Mouse (Mus musculus) lung, embryonic 14.5 days (tissue): Measurements from ENCODE around the gene Hfe2. TPM values are rescaled to one million over a fixed set of nuclear protein-coding genes. Genes with fewer than 3 reads are reported as not detected.

Source experiments
- ATAC-seq: fragments of 200-750 bp; cut with Nextera tagmentation; 2 replicates; pipeline ENCODE4 v1.8.0; 2017; ENCODE audit warnings: mild to moderate bottlenecking, moderate TSS enrichment, moderate library complexity; ENCODE audit not compliant: insufficient read depth
- DNase-seq: peaks from one replicate; pipeline ENCODE4 v3.0.0-alpha.2; 2015
- H3K27ac ChIP-seq: fragments of 300-500 bp; sonication (generic); 2 replicates; pipeline ENCODE4 v1.5.1; 2014; ENCODE audit warnings: low read depth, mild to moderate bottlenecking, moderate library complexity
- H3K27me3 ChIP-seq: fragments of 300-500 bp; sonication (generic); 2 replicates; pipeline ENCODE4 v1.6.1; 2014; ENCODE audit warnings: low read length, control low read depth; ENCODE audit not compliant: insufficient read depth
- H3K36me3 ChIP-seq: fragments of 300-500 bp; sonication (generic); 2 replicates; pipeline ENCODE4 v1.6.1; 2014; ENCODE audit warnings: control low read depth; ENCODE audit not compliant: insufficient read depth
- H3K4me1 ChIP-seq: fragments of 300-500 bp; sonication (generic); 2 replicates; pipeline ENCODE4 v1.6.1; 2014; ENCODE audit warnings: antibody characterized with exemption, control low read depth; ENCODE audit not compliant: insufficient read depth
- H3K4me2 ChIP-seq: fragments of 300-500 bp; sonication (generic); 2 replicates; pipeline ENCODE4 v1.6.1; 2014; ENCODE audit warnings: mild to moderate bottlenecking
- H3K4me3 ChIP-seq: fragments of 300-500 bp; sonication (generic); 2 replicates; pipeline ENCODE4 v1.5.1; 2014; ENCODE audit warnings: low read depth, low read length
- H3K9ac ChIP-seq: fragments of 300-500 bp; sonication (generic); 2 replicates; pipeline ENCODE4 v1.6.1; 2014
- H3K9me3 ChIP-seq: fragments of 300-500 bp; sonication (generic); 2 replicates; pipeline ENCODE4 v1.6.1; 2016; ENCODE audit warnings: low read depth, low read length, control low read depth
- CTCF ChIP-seq: IDR thresholded peaks from 2 replicates; pipeline ENCODE4 v1.5.1; 2016; ENCODE audit warnings: antibody characterized with exemption, low read depth
- WGBS: fragments of 180-500 bp; shearing (Covaris S2); extraction: QIAGEN DNeasy Blood & Tissue Kit; methylation state at CpG from one replicate; pipeline ENCODE4 v1.1.7; 2014; 5-methylcytosine and 5-hydroxymethylcytosine counted together
- polyA plus RNA-seq: library from polyadenylated mRNA; unstranded; fragments of >200 nt; fragmentation: Nextera tagmentation; extraction: Ambion mirVana; gene quantifications from 2 replicates; pipeline ENCODE4 v1.2.1, GENCODE M21; 2014

Gene Hfe2
- polyA plus RNA-seq, 1 experiment from 2014 or later, result 0.20 TPM

GRCm38 (mm10) chr3:96539316-96539715 lies 14.3 kb downstream of the Hfe2 start:
- ATAC-seq, result no peak
- no peaks in the 10 kb centered on the region for H3K36me3 ChIP-seq
- 62% methylated on average over 2 of the region's 2 CpGs for WGBS
- H3K27me3 ChIP-seq, result no peaks in the 10 kb centered on the region
- no peak for TF ChIP-seq CTCF
- no peak for DNase-seq
- H3K4me2 ChIP-seq, result no peak overlapping the region
- no peak overlapping the region for H3K4me3 ChIP-seq
- no peak overlapping the region for H3K27ac ChIP-seq
- no peaks in the 10 kb centered on the region for H3K9me3 ChIP-seq
- no peak overlapping the region for H3K9ac ChIP-seq
- H3K4me1 ChIP-seq, result no peaks in the 10 kb centered on the region

GRCm38 (mm10) chr3:96540740-96541139 lies 15.8 kb downstream of the Hfe2 start:
- no peaks in the 10 kb centered on the region for H3K36me3 ChIP-seq
- no peaks in the 10 kb centered on the region for H3K9me3 ChIP-seq
- H3K4me1 ChIP-seq, result no peaks in the 10 kb centered on the region
- no peak overlapping the region for H3K9ac ChIP-seq
- DNase-seq, result no peak
- ATAC-seq, result no peak
- WGBS, result 46% methylated on average over 6 of the region's 6 CpGs
- H3K27ac ChIP-seq, result no peak overlapping the region
- H3K4me3 ChIP-seq, result no peak overlapping the region
- no peak overlapping the region for H3K4me2 ChIP-seq
- TF ChIP-seq CTCF, result no peak
- no peaks in the 10 kb centered on the region for H3K27me3 ChIP-seq

GRCm38 (mm10) chr3:96541328-96542078 lies 16.5 kb downstream of the Hfe2 start:
- peak; percentile 37 for DNase-seq
- 15% methylated on average over 14 of the region's 14 CpGs for WGBS
- Histone ChIP-seq H3K36me3 (no peaks in the 10 kb centered on the region), H3K27me3 (no peaks in the 10 kb centered on the region), H3K4me1 (no peaks in the 10 kb centered on the region), H3K4me3 (no peak overlapping the region), H3K4me2 (no peak overlapping the region), H3K9ac (no peak overlapping the region), H3K27ac (no peak overlapping the region), H3K9me3 (no peaks in the 10 kb centered on the region)
- TF ChIP-seq CTCF, result peak; percentile 46
- no peak for ATAC-seq

GRCm38 (mm10) chr3:96542554-96542953 lies 17.6 kb downstream of the Hfe2 start:
- Histone ChIP-seq H3K4me1 (no peaks in the 10 kb centered on the region), H3K27me3 (no peaks in the 10 kb centered on the region), H3K9me3 (no peaks in the 10 kb centered on the region), H3K4me2 (no peak overlapping the region), H3K36me3 (no peaks in the 10 kb centered on the region), H3K4me3 (no peak overlapping the region), H3K9ac (no peak overlapping the region), H3K27ac (no peak overlapping the region)
- ATAC-seq (no peak), DNase-seq (no peak)
- 68% methylated on average over 8 of the region's 8 CpGs for WGBS
- no peak for TF ChIP-seq CTCF

GRCm38 (mm10) chr3:96543345-96543744 lies 18.4 kb downstream of the Hfe2 start:
- Histone ChIP-seq H3K4me3 (no peak overlapping the region), H3K4me2 (no peak overlapping the region)

GRCm38 (mm10) chr3:96545565-96545964 lies 20.6 kb downstream of the Hfe2 start:
- Histone ChIP-seq H3K9me3 (no peaks in the 10 kb centered on the region), H3K36me3 (no peaks in the 10 kb centered on the region)
- ATAC-seq, result no peak

More at GRCm38 (mm10) chr3:96543345-96543744, 18.4 kb downstream of the Hfe2 start:
- Histone ChIP-seq H3K9ac (no peak overlapping the region), H3K27me3 (no peaks in the 10 kb centered on the region), H3K4me1 (no peaks in the 10 kb centered on the region), H3K27ac (no peak overlapping the region), H3K36me3 (no peaks in the 10 kb centered on the region), H3K9me3 (no peaks in the 10 kb centered on the region)
- no peak for TF ChIP-seq CTCF
- WGBS, result 72% methylated on average over 11 of the region's 11 CpGs
- no peak for DNase-seq
- no peak for ATAC-seq

GRCm38 (mm10) chr3:96546880-96547279 lies 21.9 kb downstream of the Hfe2 start:
- Histone ChIP-seq H3K27me3 (no peaks in the 10 kb centered on the region), H3K4me1 (no peaks in the 10 kb centered on the region), H3K27ac (no peak overlapping the region), H3K9ac (no peak overlapping the region), H3K4me2 (no peak overlapping the region), H3K36me3 (no peaks in the 10 kb centered on the region), H3K9me3 (no peaks in the 10 kb centered on the region), H3K4me3 (no peak overlapping the region)
- TF ChIP-seq CTCF, result no peak
- DNase-seq, result no peak
- no peak for ATAC-seq
- WGBS, result 45% methylated on average over 4 of the region's 4 CpGs

More at GRCm38 (mm10) chr3:96545565-96545964, 20.6 kb downstream of the Hfe2 start:
- H3K9ac ChIP-seq, result no peak overlapping the region
- no peaks in the 10 kb centered on the region for H3K27me3 ChIP-seq
- H3K27ac ChIP-seq, result no peak overlapping the region
- 40% methylated on average over 1 of the region's 1 CpGs for WGBS
- no peak overlapping the region for H3K4me3 ChIP-seq
- TF ChIP-seq CTCF, result peak; percentile 40
- DNase-seq, result no peak
- H3K4me1 ChIP-seq, result no peaks in the 10 kb centered on the region
- H3K4me2 ChIP-seq, result no peak overlapping the region
